Mouse (Mus musculus) embryonic facial prominence, embryonic 10.5 days (tissue): ENCODE data around the gene Zfp212. TPM values are rescaled to one million over a fixed set of nuclear protein-coding genes. Genes with fewer than 3 reads are reported as not detected.
"Not testable (repeated sequence)": the region's sequence is repeated elsewhere in the genome, so short reads cannot be mapped to it uniquely, and the experiment has no call there.

Experiments used
- DNase-seq: peaks from one replicate; pipeline ENCODE4 v3.0.0-alpha.2; 2017; ENCODE audit warnings: low spot score
- H3K27ac ChIP-seq: fragments of 300-500 bp; sonication (generic); replicated peaks from 2 replicates; pipeline ENCODE4 v1.5.1; 2016; ENCODE audit warnings: mild to moderate bottlenecking
- H3K27me3 ChIP-seq: fragments of 300-500 bp; sonication (generic); replicated peaks from 2 replicates; pipeline ENCODE4 v1.6.1; 2016; ENCODE audit warnings: low read depth, mild to moderate bottlenecking; ENCODE audit not compliant: poor library complexity, severe bottlenecking
- H3K36me3 ChIP-seq: fragments of 300-500 bp; sonication (generic); replicated peaks from 2 replicates; pipeline ENCODE4 v1.6.1; 2016; ENCODE audit warnings: mild to moderate bottlenecking, moderate library complexity
- H3K4me1 ChIP-seq: fragments of 300-500 bp; sonication (generic); 2 replicates; pipeline ENCODE4 v1.6.1; 2016
- H3K4me3 ChIP-seq: fragments of 300-500 bp; sonication (generic); 2 replicates; pipeline ENCODE4 v1.5.1; 2016; ENCODE audit warnings: mild to moderate bottlenecking, moderate library complexity
- H3K9me3 ChIP-seq: fragments of 300-500 bp; sonication (generic); 2 replicates; pipeline ENCODE4 v1.6.1; 2016; ENCODE audit warnings: mild to moderate bottlenecking
- WGBS: fragments of 180-500 bp; shearing (Covaris S2); methylation state at CpG from one replicate; pipeline ENCODE4 v1.1.7; 2016; 5-methylcytosine and 5-hydroxymethylcytosine counted together
- polyA plus RNA-seq: library from polyadenylated mRNA; unstranded; fragments of >200 nt; fragmentation: Nextera tagmentation; extraction: Ambion mirVana; gene quantifications from 2 replicates; pipeline ENCODE4 v1.2.1, GENCODE M21; 2016

Zfp212 gene
- polyA plus RNA-seq, 1 experiment from 2014 or later, result 21.6 TPM

DNA sequence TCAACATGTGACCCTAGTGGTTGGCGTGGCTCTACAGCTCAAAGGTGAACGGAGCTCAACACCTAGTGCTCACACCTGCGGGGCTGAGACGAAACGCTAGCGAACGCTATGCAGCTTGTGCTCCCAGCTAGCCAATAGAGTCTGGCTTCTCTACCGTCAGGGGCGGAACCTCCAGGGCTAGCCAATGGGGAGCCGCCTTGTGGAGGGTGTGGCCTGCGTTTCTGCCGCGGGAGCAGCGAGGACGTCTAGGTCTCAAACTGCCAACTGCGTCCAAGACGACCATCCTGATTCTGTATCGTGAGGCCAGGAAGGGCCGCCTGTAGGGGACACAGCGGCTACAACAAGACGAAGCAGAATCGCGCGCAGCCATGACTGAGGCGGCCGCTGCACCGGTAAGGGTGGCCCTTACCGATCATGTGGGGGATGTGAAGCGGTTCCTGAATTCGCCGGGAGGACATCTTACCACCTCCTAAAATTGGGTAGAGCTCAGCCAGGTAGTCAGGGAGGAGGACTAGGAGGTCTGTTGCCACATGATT is 33.0 kb downstream of the Zfp212 start, which contains the start of gene Zfp956:
Zfp956 (plus strand) TSS at position 200 of the 536 bp plus-strand sequence.
- Histone ChIP-seq H3K4me1 (peaks cover 13% of the 10 kb centered on the region), H3K27ac (peak within 1 kb of the TSS; percentile 81), H3K27me3 (0 out of 2 replicates have a peak, but pooled peaks cover 8% of the 10 kb centered on the region), H3K9me3 (no peaks in the 10 kb centered on the region), H3K36me3 (peaks cover 28% of the 10 kb centered on the region), H3K4me3 (peak within 1 kb of the TSS; percentile 68)
- under 1% methylated on average over 31 of the region's 31 CpGs for WGBS
- peak; percentile 95 for DNase-seq

DNA sequence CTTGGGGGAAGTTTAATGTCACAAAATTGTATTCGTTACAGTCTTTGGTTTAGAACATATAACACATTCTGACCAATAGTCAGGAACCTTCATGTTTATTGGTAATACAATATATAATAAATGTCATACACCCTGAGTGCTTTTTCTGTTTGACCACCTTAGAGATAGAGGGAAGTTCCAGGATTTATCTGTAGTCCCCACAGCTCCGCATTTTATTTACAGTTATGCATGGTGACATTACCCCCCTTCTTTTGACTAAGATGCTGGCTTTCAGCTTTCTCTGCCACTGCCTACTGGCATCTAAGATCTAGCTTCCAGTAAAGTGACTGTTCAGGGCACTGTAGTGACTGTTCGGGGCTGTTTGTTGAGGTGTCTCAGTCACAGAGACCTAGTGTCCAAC is 34.1 kb downstream of the Zfp212 start:
- H3K27me3 ChIP-seq, result 0 out of 2 replicates have a peak, but pooled peaks cover 8% of the 10 kb centered on the region
- peaks cover 13% of the 10 kb centered on the region for H3K4me1 ChIP-seq
- peaks cover 33% of the 10 kb centered on the region for H3K36me3 ChIP-seq
- no peaks in the 10 kb centered on the region for H3K9me3 ChIP-seq
- WGBS, result 93% methylated on average over 3 of the region's 3 CpGs
- no peak overlapping the region for H3K27ac ChIP-seq
- DNase-seq, result no peak
- H3K4me3 ChIP-seq, result peak overlapping the region; percentile 68; the same call in 1 of the 2 replicates

DNA sequence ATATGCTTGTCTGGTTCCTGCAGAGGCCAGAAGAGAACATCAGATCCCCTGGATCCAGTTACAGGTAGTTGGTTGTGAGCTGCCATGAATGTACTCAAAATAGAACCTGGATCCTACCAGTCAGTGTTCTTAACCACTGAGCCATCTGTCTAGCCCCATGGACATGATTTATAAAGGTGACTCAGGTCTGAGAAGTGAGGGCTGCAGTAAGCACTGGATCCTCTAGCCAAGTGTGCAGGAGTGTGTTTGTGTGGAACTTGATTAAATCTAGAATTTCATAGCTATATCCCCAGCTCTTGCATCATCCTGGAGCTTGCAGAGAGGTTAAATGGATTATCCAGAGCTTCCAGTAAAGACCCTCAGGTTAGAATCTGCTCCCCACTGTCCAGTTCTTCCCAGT is 37.5 kb downstream of the Zfp212 start:
- Histone ChIP-seq H3K4me3 (no peak overlapping the region), H3K36me3 (peaks cover 56% of the 10 kb centered on the region), H3K9me3 (no peaks in the 10 kb centered on the region), H3K27ac (no peak overlapping the region), H3K27me3 (no peaks in the 10 kb centered on the region), H3K4me1 (peaks cover 12% of the 10 kb centered on the region)
- no peak for DNase-seq

DNA sequence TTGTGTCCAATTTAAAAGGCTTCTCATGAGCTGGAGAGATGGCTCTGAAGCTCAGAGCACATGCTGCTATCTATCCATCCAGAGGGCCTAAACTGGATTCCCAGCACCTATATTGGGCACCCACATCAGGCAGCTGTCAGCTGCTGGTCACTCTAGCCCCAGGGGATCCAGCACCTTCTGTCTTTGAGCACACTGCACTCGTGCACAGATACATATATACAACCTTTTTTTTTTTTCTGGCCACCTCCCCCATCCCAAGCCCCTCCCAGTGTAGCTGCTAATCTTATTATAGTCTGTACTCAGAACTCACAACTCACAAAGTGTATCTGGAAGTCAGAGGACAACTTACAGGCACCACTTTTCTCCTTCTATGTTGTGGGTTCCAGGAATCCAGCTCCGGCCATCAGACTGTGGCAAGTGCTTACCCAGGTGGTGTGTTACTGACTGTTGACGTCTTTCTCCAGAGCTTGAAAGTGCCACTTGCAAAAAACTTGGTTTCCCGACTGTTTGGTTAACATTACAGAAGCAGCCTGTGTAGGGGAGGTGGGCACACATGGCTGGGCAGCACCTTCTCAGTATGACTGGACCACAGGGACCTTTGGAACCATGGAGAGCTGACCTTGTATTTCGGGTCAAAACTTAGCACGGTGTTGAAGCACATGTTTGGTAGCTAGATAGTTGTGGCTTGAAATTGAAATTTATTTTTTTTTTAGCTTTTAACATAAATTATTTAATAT is 40.6 kb downstream of the Zfp212 start:
- no peak overlapping the region for H3K27ac ChIP-seq
- DNase-seq, result no peak
- H3K4me1 ChIP-seq, result no peaks in the 10 kb centered on the region
- H3K4me3 ChIP-seq, result no peak overlapping the region
- peaks cover 82% of the 10 kb centered on the region for H3K36me3 ChIP-seq
- no peaks in the 10 kb centered on the region for H3K27me3 ChIP-seq
- 89% methylated on average over 6 of the region's 6 CpGs for WGBS
- H3K9me3 ChIP-seq, result no peaks in the 10 kb centered on the region

DNA sequence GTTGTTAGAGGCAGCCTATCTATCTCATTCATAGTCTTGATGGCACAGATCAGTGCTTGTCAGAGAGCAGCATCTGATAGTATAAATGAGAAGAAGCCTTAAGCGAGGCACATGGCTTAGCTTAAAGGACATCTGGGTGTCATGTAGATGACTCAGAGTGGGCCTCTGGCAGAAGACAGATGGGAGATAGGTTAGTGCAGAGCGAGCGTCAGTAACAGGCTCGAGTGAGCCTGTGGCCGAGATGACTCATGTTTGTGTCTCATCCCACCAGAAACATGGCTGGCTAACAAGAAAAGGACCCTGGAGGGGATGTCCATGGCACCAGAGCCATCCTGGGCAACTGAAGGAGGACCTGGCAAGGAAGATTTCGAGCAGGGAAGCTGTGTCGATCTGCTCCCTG is 42.8 kb downstream of the Zfp212 start:
- no peaks in the 10 kb centered on the region for H3K4me1 ChIP-seq
- WGBS, result 92% methylated on average over 7 of the region's 7 CpGs
- no peak overlapping the region for H3K4me3 ChIP-seq
- H3K36me3 ChIP-seq, result peaks cover 65% of the 10 kb centered on the region
- H3K27me3 ChIP-seq, result no peaks in the 10 kb centered on the region
- no peak overlapping the region for H3K27ac ChIP-seq
- no peaks in the 10 kb centered on the region for H3K9me3 ChIP-seq
- no peak for DNase-seq

DNA sequence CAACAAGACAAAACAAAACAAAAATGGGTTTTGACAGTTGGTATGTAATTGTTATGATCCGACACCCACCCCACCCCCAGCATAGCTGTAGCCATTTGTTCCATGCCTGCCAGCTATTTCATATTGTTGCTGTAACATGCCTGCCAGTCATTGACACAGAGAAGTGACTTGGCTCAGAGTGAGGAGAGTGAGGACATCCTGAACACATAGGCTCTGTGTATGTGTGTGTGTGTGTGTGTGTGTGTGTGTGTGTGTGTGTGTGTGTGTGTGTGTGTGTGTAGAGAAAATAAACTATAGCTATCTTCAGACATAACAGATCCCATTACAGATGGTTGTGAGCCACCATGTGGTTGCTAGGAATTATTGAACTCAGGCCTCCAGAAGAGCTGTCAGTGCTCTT is 47.9 kb downstream of the Zfp212 start:
- H3K4me1 ChIP-seq, H3K4me3 ChIP-seq, H3K27ac ChIP-seq, H3K9me3 ChIP-seq, H3K27me3 ChIP-seq, DNase-seq: not testable (repeated sequence)
- H3K36me3 ChIP-seq, result peaks cover 27% of the 10 kb centered on the region
- 84% methylated on average over 1 of the region's 1 CpGs for WGBS

DNA sequence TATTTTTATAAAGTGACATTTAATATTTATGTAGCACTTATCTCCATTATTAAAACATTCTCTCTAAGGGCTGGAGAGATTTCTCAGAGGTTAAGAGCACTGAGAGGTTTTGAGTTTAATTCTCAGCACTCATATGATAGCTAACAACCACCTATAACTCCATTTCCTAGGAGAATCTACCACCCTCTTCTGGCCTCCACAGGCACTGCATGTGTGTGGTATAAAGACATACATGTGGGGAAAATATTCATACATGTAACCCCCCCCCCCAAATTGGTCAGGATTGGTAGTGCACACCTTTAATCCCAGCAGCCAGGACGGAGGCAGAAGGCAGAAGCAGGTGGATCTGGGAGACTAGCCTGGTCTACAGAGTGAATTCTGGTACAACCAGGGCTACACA is 54.3 kb downstream of the Zfp212 start:
- no peaks in the 10 kb centered on the region for H3K4me1 ChIP-seq
- H3K4me3 ChIP-seq, result no peak overlapping the region
- H3K27me3 ChIP-seq, result no peaks in the 10 kb centered on the region
- WGBS, result 88% methylated on average over 1 of the region's 1 CpGs
- no peaks in the 10 kb centered on the region for H3K9me3 ChIP-seq
- no peak overlapping the region for H3K27ac ChIP-seq
- H3K36me3 ChIP-seq, result no peaks in the 10 kb centered on the region
- DNase-seq, result no peak

DNA sequence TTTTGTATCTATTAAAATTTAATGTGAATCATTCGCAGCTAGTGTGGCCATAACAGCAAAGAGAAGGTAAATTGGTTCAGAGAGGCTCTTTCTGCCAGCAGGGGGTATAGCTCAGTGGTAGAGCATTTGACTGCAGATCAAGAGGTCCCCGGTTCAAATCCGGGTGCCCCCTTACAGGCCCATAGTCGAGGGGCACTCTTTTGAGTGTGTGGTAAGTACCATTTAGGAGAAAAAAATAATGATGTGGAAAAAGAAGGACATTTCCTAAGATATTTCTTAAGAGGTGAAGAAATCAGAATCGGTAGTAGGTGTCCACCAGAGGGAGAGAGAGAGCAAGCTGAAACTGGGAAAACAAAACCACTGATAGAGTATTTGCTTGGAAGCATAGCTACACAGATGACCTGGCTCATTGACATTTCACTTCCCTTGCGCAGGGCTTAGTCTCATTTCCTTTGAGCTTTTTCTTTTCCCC is 58.7 kb downstream of the Zfp212 start:
- no peaks in the 10 kb centered on the region for H3K27me3 ChIP-seq
- no peak overlapping the region for H3K27ac ChIP-seq
- no peaks in the 10 kb centered on the region for H3K9me3 ChIP-seq
- 0 out of 2 replicates have a peak, but pooled peaks cover 2% of the 10 kb centered on the region for H3K4me1 ChIP-seq
- H3K36me3 ChIP-seq, result no peaks in the 10 kb centered on the region
- H3K4me3 ChIP-seq, result no peak overlapping the region
- peak; percentile 80 for DNase-seq
- WGBS, result 15% methylated on average over 6 of the region's 6 CpGs

Other genes starting within 250 kb of the Zfp212 start
- gene Pdia4, start 107.0 kb upstream of the Zfp212 start, polyA plus RNA-seq, result 323 and 333 TPM in 2 replicates
- 7.6 and 8.0 TPM in 2 replicates for gene Zfp786, start 89.6 kb upstream of the Zfp212 start, polyA plus RNA-seq
- gene Zfp398, start 84.8 kb upstream of the Zfp212 start, polyA plus RNA-seq, result 8.6 TPM in 2 replicates
- gene Zfp282, start 43.3 kb upstream of the Zfp212 start, polyA plus RNA-seq, result 17.9 and 18.5 TPM in 2 replicates
- gene Zfp956, start 32.9 kb downstream of the Zfp212 start, polyA plus RNA-seq, result 7.5 and 9.2 TPM in 2 replicates
- gene Zfp777, start 128.4 kb downstream of the Zfp212 start, polyA plus RNA-seq, result 12.4 and 13.4 TPM in 2 replicates
- gene Zfp746, start 166.1 kb downstream of the Zfp212 start, polyA plus RNA-seq, result 21.6 and 23.6 TPM in 2 replicates